Mouse (Mus musculus) lung, embryonic 14.5 days (tissue): Measurements from ENCODE around the gene Naa40. TPM values are rescaled to one million over a fixed set of nuclear protein-coding genes. Genes with fewer than 3 reads are reported as not detected.

Experiments used
- ATAC-seq: fragments of 200-750 bp; cut with Nextera tagmentation; 2 replicates; pipeline ENCODE4 v1.8.0; 2017; ENCODE audit warnings: mild to moderate bottlenecking, moderate TSS enrichment, moderate library complexity; ENCODE audit not compliant: insufficient read depth
- DNase-seq: peaks from one replicate; pipeline ENCODE4 v3.0.0-alpha.2; 2015
- H3K27ac ChIP-seq: fragments of 300-500 bp; sonication (generic); 2 replicates; pipeline ENCODE4 v1.5.1; 2014; ENCODE audit warnings: low read depth, mild to moderate bottlenecking, moderate library complexity
- H3K27me3 ChIP-seq: fragments of 300-500 bp; sonication (generic); 2 replicates; pipeline ENCODE4 v1.6.1; 2014; ENCODE audit warnings: low read length, control low read depth; ENCODE audit not compliant: insufficient read depth
- H3K36me3 ChIP-seq: fragments of 300-500 bp; sonication (generic); 2 replicates; pipeline ENCODE4 v1.6.1; 2014; ENCODE audit warnings: control low read depth; ENCODE audit not compliant: insufficient read depth
- H3K4me1 ChIP-seq: fragments of 300-500 bp; sonication (generic); 2 replicates; pipeline ENCODE4 v1.6.1; 2014; ENCODE audit warnings: antibody characterized with exemption, control low read depth; ENCODE audit not compliant: insufficient read depth
- H3K4me2 ChIP-seq: fragments of 300-500 bp; sonication (generic); 2 replicates; pipeline ENCODE4 v1.6.1; 2014; ENCODE audit warnings: mild to moderate bottlenecking
- H3K4me3 ChIP-seq: fragments of 300-500 bp; sonication (generic); 2 replicates; pipeline ENCODE4 v1.5.1; 2014; ENCODE audit warnings: low read depth, low read length
- H3K9ac ChIP-seq: fragments of 300-500 bp; sonication (generic); 2 replicates; pipeline ENCODE4 v1.6.1; 2014
- H3K9me3 ChIP-seq: fragments of 300-500 bp; sonication (generic); 2 replicates; pipeline ENCODE4 v1.6.1; 2016; ENCODE audit warnings: low read depth, low read length, control low read depth
- CTCF ChIP-seq: IDR thresholded peaks from 2 replicates; pipeline ENCODE4 v1.5.1; 2016; ENCODE audit warnings: antibody characterized with exemption, low read depth
- WGBS: fragments of 180-500 bp; shearing (Covaris S2); extraction: QIAGEN DNeasy Blood & Tissue Kit; methylation state at CpG from one replicate; pipeline ENCODE4 v1.1.7; 2014; 5-methylcytosine and 5-hydroxymethylcytosine counted together
- polyA plus RNA-seq: library from polyadenylated mRNA; unstranded; fragments of >200 nt; fragmentation: Nextera tagmentation; extraction: Ambion mirVana; gene quantifications from 2 replicates; pipeline ENCODE4 v1.2.1, GENCODE M21; 2014

Gene Naa40
- polyA plus RNA-seq, 1 experiment from 2014 or later: 65.8 TPM

DNA sequence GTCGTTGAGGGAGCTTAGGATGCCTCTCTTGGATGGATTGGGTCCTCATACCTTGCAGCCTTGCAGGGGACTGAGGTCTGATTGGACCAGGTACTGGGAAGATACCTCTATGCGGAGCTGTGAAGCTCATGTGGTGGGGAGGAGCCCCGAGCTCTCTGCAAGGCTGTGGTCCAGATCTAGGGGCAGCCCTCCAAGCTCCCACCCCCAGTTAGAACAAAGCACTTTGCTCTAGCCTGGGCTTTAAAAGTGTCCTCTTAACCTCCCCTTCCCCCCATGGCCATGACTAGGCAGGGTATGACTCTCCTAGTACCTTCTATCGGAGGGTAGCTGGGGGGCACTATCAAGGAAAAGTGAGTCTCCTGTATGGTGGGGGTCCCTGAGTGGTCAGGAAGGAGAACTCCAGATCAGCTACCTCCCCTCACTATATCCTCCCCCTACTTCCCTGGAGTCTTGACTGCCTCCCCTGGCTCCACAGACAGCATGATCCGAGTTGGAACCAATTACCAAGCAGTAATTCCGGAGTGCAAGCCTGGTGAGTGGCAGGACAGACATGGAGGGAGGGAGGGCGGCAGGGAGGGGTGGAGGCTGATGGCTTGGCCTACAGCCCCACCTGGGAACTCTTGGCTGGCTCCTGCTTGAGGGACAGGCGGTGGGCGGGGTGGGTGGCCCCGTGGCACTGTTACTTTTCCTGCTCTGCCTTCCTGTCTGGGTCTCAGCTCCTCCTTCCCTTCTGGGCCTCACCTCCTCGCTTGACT is 28.5 kb upstream of the Naa40 start:
- Histone ChIP-seq H3K4me3 (peak overlapping the region; percentile 81), H3K9me3 (no peaks in the 10 kb centered on the region), H3K4me2 (peak overlapping the region; percentile 89), H3K27ac (peak overlapping the region; percentile 36; the same call in 1 of the 2 replicates), H3K4me1 (peaks cover 37% of the 10 kb centered on the region), H3K9ac (peak overlapping the region; percentile 81), H3K36me3 (peaks cover 41% of the 10 kb centered on the region), H3K27me3 (no peaks in the 10 kb centered on the region)
- ATAC-seq (peak; percentile 4; the same call in 1 of the 2 replicates), DNase-seq (peak; percentile 51)
- 4% methylated on average over 11 of the region's 11 CpGs for WGBS
- TF ChIP-seq CTCF: no peak

DNA sequence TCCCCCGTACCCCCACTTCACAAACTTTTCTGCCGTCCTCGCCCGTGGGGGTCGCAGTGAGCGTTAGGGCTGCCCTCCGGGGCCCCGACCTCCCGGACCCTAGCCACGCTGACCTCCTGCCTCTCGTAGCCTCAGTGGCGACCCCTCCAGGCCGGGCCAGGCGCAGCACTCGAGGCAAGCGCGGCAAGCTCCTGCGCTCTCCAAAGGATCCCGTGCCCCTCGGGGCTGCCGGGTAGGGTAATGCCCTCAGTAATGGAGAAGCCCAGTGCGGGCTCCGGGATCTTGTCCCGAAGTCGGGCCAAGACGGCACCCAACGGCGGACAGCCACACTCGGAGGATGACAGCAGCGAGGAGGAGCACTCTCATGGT is 27.7 kb upstream of the Naa40 start:
- Histone ChIP-seq H3K9me3 (no peaks in the 10 kb centered on the region), H3K4me1 (peaks cover 38% of the 10 kb centered on the region), H3K4me3 (peak overlapping the region; percentile 81), H3K4me2 (peak overlapping the region; percentile 89), H3K27ac (peak overlapping the region; percentile 93), H3K36me3 (peaks cover 33% of the 10 kb centered on the region), H3K9ac (peak overlapping the region; percentile 81), H3K27me3 (no peaks in the 10 kb centered on the region)
- WGBS: under 1% methylated on average over 30 of the region's 30 CpGs
- DNase-seq (peak; percentile 89), ATAC-seq (peak; percentile 32)
- TF ChIP-seq CTCF: peak; percentile 86

DNA sequence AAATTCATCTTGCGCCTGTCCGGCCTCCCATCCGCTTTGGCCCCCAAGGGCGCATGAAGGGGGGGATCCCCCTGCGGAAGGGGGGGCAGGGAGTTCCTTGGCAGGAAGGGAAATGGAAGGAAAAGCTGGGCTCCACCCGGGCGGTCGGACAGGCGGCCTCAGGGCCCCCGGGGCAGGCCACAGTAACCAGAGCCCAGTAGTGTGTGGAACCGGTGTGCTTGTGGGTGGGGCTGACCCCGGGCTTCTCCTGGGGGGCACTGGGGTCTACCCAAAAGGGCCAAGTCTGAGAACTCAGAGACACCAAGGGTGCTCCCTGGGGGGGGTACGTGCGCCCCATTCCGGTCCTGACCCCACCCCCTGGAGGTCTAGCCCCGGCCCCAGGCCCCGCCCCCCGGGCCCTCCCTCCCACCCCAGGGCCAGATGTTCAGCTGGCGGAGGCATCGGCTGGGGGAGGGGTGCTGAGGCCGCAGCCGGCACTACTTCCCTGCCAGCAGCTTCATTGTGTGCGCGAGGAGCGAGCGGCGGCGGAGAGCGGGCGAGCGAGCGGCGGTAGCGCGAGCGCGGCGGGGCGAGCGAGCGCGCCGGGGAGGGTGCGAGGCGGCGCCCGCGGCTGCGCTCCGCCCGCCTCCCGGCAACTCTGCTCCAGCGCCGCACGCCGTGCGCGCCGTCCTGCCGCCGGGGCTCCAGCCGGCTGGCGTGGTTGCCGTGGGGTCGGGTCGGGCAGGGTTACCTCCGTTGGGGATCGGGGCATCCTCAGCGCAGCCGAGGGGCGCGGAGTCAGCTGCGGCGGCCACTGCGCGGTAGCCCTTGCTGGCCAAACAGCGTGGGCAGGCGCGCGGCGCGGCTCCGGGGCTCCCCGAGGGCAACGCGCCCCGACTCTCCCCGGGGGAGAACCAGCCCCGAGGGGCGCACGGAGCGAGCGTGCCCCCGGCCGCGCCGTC is 27.1 kb upstream of the Naa40 start:
- H3K9me3 ChIP-seq: no peaks in the 10 kb centered on the region
- DNase-seq (peak; percentile 94), ATAC-seq (peak; percentile 53)
- peaks cover 38% of the 10 kb centered on the region for H3K4me1 ChIP-seq
- TF ChIP-seq CTCF: no peak
- peak overlapping the region; percentile 89 for H3K4me2 ChIP-seq
- peak overlapping the region; percentile 81 for H3K4me3 ChIP-seq
- peak overlapping the region; percentile 93 for H3K27ac ChIP-seq
- no peaks in the 10 kb centered on the region for H3K27me3 ChIP-seq
- H3K36me3 ChIP-seq: peaks cover 27% of the 10 kb centered on the region
- under 1% methylated on average over 86 of the region's 97 CpGs for WGBS
- H3K9ac ChIP-seq: peak overlapping the region; percentile 81

DNA sequence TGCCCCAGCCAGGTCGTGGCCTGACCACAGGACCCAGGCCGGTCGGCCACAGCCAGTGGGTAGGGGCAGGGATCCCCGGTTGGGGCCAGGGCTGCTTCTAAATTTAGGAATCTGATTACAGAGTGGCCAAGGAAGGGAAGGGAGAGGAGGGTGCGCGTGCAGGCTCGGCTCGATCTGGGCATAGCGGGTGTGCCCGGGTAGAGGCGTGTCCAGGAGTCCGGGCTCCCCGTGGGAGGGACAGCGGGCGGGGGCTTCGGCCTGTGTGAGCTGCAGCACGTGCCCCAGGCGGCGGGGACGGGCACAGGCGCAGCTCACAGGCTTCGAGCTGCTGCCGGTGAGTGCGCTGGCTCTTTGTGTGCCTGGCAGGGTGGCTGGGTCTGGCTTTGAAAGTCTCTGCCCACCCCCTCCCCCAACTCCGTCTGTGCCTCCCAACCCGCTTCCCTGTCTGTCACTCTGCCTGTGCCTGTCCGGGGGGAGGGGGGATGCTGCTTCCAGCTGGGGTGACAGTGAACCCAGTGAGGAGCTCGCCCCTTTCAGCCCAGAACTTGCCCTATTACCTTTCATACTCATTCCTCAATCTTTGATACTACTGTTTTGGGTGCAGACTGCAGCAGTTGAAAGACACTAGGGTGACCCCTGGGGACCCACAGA is 26.2 kb upstream of the Naa40 start, which contains the start of gene Rcor2:
TSS of gene Rcor2 (plus strand) at position 235 of the 651 bp plus-strand sequence.
- H3K27me3 ChIP-seq: no peaks in the 10 kb centered on the region
- peaks cover 38% of the 10 kb centered on the region for H3K4me1 ChIP-seq
- peak; percentile 75 for DNase-seq
- ATAC-seq: peak; percentile 22
- 3% methylated on average over 28 of the region's 28 CpGs for WGBS
- H3K4me2 ChIP-seq: peak within 1 kb of the TSS; percentile 89
- peaks cover 4% of the 10 kb centered on the region; the same call in 1 of the 2 replicates for H3K9me3 ChIP-seq
- H3K9ac ChIP-seq: peak within 1 kb of the TSS; percentile 81
- no peak for TF ChIP-seq CTCF
- peak within 1 kb of the TSS; percentile 81 for H3K4me3 ChIP-seq
- H3K27ac ChIP-seq: peak within 1 kb of the TSS; percentile 93
- peaks cover 18% of the 10 kb centered on the region for H3K36me3 ChIP-seq

DNA sequence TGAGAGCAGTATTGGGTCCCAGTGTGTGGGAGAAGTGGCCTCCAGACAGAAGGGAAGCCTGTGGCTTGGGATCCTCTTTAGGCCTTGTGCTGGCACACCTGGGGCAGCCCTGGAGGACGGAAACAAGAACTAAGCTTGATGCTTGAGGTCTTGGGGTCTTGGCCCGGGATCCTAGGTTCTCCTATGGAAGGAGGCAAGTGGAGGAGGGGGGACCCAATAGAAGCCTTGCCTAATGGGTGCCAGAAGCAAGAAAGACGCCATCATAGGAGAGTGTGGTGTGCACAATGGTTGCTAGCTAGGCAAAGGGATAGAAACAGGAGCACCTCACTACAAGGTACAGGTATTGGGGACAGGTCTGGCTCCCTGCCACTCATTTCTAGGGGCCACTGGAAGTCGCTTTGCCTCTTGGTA is 25.4 kb upstream of the Naa40 start:
- Histone ChIP-seq H3K9me3 (peaks cover 6% of the 10 kb centered on the region; the same call in 1 of the 2 replicates), H3K27ac (peak overlapping the region; percentile 93), H3K4me2 (peak overlapping the region; percentile 89), H3K4me3 (no peak overlapping the region), H3K36me3 (peaks cover 10% of the 10 kb centered on the region), H3K27me3 (no peaks in the 10 kb centered on the region), H3K9ac (0 out of 2 replicates have a peak overlapping the region, but pooled peaks have one; percentile 6), H3K4me1 (peaks cover 38% of the 10 kb centered on the region)
- 52% methylated on average over 4 of the region's 4 CpGs for WGBS
- DNase-seq: no peak
- TF ChIP-seq CTCF: no peak
- ATAC-seq: no peak

DNA sequence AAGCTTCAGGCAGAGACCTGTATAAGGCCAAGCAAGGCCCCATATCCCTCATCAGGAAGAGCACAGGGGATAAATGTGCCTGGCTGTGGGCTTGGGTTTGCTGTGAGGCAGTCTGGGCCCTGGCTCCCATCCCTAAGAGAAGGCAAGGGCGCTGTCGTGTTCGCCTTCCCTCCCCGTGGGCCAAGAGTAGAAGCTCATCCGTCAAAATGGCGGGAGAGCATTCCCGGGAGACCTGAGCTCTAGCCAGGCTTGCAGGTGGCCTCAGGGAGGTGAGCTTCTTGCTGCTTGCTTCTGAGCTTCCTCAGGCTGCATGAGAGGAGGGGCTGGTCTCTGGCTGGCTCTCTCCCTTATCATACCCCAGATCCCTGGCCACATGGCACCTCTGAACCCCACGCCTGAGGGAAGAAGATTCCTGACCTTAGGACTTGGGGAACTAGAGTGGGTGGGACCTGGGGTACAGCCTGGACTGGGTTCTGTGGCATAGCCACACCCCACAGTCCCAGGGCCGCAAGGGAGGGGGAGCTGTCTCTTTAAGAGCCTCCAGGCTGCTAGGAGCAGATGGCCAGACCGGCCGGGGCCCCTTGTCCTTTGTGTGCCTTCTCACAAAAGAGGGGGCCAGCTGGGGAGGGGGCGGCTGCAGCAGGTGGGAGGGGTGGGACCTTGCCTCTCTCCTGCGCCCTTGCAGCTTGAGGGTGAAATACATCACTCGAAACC is 24.7 kb upstream of the Naa40 start:
- 0 out of 2 replicates have a peak, but pooled peaks have one; percentile 4 for ATAC-seq
- peak; percentile 44 for DNase-seq
- no peak overlapping the region; the same call in 1 of the 2 replicates for H3K9ac ChIP-seq
- 21% methylated on average over 14 of the region's 14 CpGs for WGBS
- H3K27ac ChIP-seq: peak overlapping the region; percentile 65; the same call in 1 of the 2 replicates
- TF ChIP-seq CTCF: no peak
- H3K4me1 ChIP-seq: peaks cover 38% of the 10 kb centered on the region
- H3K9me3 ChIP-seq: peaks cover 6% of the 10 kb centered on the region; the same call in 1 of the 2 replicates
- no peaks in the 10 kb centered on the region for H3K27me3 ChIP-seq
- peaks cover 3% of the 10 kb centered on the region; the same call in 1 of the 2 replicates for H3K36me3 ChIP-seq
- peak overlapping the region; percentile 89 for H3K4me2 ChIP-seq
- H3K4me3 ChIP-seq: no peak overlapping the region
